Mouse (Mus musculus) G1E (cell line): ENCODE measurements at regions not wholly inside any gene's neighbourhood (a gene's known extent, or its start where the extent isn't known, plus 50 kb on each side); places are given as distances from the start of the nearest gene placed in this dataset.

Source experiments
- ATAC-seq: 2 replicates; pipeline ENCODE4 v1.8.0; 2016; ENCODE audit warnings: mild to moderate bottlenecking; ENCODE audit not compliant: insufficient number of reproducible peaks, poor library complexity, low FRiP score, severe bottlenecking; ENCODE audit errors: extremely low read depth
- DNase-seq: peaks from one replicate; pipeline ENCODE4 v3.0.0; 2012; ENCODE audit warnings: low spot score
- H3K27me3 ChIP-seq: 2 replicates; pipeline ENCODE4 v1.6.1; 2012; ENCODE audit warnings: mild to moderate bottlenecking, low read length, inconsistent platforms; ENCODE audit not compliant: insufficient read depth
- H3K36me3 ChIP-seq: replicated peaks from 2 replicates; pipeline ENCODE3; 2012; ENCODE audit warnings: mild to moderate bottlenecking, inconsistent platforms
- H3K4me1 ChIP-seq: 2 replicates; pipeline ENCODE4 v1.6.1; 2012; ENCODE audit warnings: low read depth, low read length, inconsistent platforms, mixed read lengths; ENCODE audit not compliant: insufficient read depth
- H3K4me3 ChIP-seq: 2 replicates; pipeline ENCODE4 v1.5.1; 2012; ENCODE audit warnings: low read depth, mild to moderate bottlenecking, inconsistent platforms, low read length, moderate library complexity, mixed read lengths
- H3K9me3 ChIP-seq: replicated peaks from 2 replicates; pipeline ENCODE4 v1.6.1; 2012; ENCODE audit warnings: inconsistent platforms
- CTCF ChIP-seq: IDR thresholded peaks from 2 replicates; pipeline ENCODE4 v1.5.1; 2012; ENCODE audit warnings: low read depth, low read length, inconsistent platforms, mixed read lengths
- GATA1 ChIP-seq: IDR thresholded peaks from 2 replicates; pipeline ENCODE4 v1.6.1; 2012; ENCODE audit warnings: borderline replicate concordance, low read length, inconsistent platforms, mixed read lengths
- GATA2 ChIP-seq: IDR thresholded peaks from 2 replicates; pipeline ENCODE4 v1.6.1; 2012; ENCODE audit warnings: low read depth, low read length, inconsistent platforms, borderline replicate concordance
- POLR2AphosphoS5 ChIP-seq: IDR thresholded peaks from 2 replicates; pipeline ENCODE4 v1.6.1; 2012; ENCODE audit warnings: low read depth, low read length, inconsistent platforms; ENCODE audit not compliant: insufficient replicate concordance
- TAL1 ChIP-seq: conservative IDR thresholded peaks from 2 replicates; pipeline ENCODE4 v1.6.1; 2012; ENCODE audit warnings: low read depth, low read length, inconsistent platforms, mixed read lengths

- TF ChIP-seq POLR2AphosphoS5 (no peak), GATA2 (no peak), CTCF (no peak), GATA1 (no peak), TAL1 (no peak)
- Histone ChIP-seq H3K36me3 (no peaks in the 10 kb centered on the region), H3K27me3 (no peaks in the 10 kb centered on the region), H3K4me1 (peaks cover 59% of the 10 kb centered on the region), H3K4me3 (peak overlapping the region; percentile 44; the same call in 1 of the 2 replicates), H3K9me3 (no peaks in the 10 kb centered on the region)
- ATAC-seq (peak; percentile 94), DNase-seq (no peak)
Observed at GRCm38 (mm10) chr5:91721231-91722096, 204.0 kb downstream of the Parm1 start.

- no peaks in the 10 kb centered on the region; the same call in 1 of the 2 replicates for H3K9me3 ChIP-seq
- no peak overlapping the region for H3K4me3 ChIP-seq
- no peak for DNase-seq
- no peaks in the 10 kb centered on the region for H3K27me3 ChIP-seq
- TF ChIP-seq GATA1, result no peak
- no peak for TF ChIP-seq POLR2AphosphoS5
- no peak for TF ChIP-seq GATA2
- no peak for TF ChIP-seq CTCF
- TF ChIP-seq TAL1, result no peak
- H3K4me1 ChIP-seq, result peaks cover 2% of the 10 kb centered on the region; the same call in 1 of the 2 replicates
- no peak for ATAC-seq
- no peaks in the 10 kb centered on the region for H3K36me3 ChIP-seq
Observed at GRCm38 (mm10) chr5:91713020-91713419, 195.6 kb downstream of the Parm1 start.

GRCm38 (mm10) chr5:91709494-91710286 is 192.3 kb downstream of the Parm1 start:
- H3K4me1 ChIP-seq, result peaks cover 2% of the 10 kb centered on the region; the same call in 1 of the 2 replicates
- no peak for TF ChIP-seq CTCF
- no peak for TF ChIP-seq POLR2AphosphoS5
- no peak for TF ChIP-seq GATA2
- TF ChIP-seq GATA1, result no peak
- no peak for TF ChIP-seq TAL1

GRCm38 (mm10) chr5:91708149-91708548 is 190.7 kb downstream of the Parm1 start:
- H3K4me3 ChIP-seq, result no peak overlapping the region
- no peaks in the 10 kb centered on the region for H3K36me3 ChIP-seq
- TF ChIP-seq GATA2, result no peak
- no peak for TF ChIP-seq POLR2AphosphoS5
- no peak for TF ChIP-seq TAL1
- no peak for TF ChIP-seq CTCF
- no peak for TF ChIP-seq GATA1
- no peaks in the 10 kb centered on the region for H3K27me3 ChIP-seq
- no peaks in the 10 kb centered on the region for H3K9me3 ChIP-seq
- H3K4me1 ChIP-seq, result peaks cover 2% of the 10 kb centered on the region; the same call in 1 of the 2 replicates
- DNase-seq (no peak), ATAC-seq (no peak)

More at GRCm38 (mm10) chr5:91709494-91710286, 192.3 kb downstream of the Parm1 start:
- H3K4me3 ChIP-seq, result no peak overlapping the region
- DNase-seq (no peak), ATAC-seq (no peak)
- H3K36me3 ChIP-seq, result no peaks in the 10 kb centered on the region
- H3K9me3 ChIP-seq, result no peaks in the 10 kb centered on the region; the same call in 1 of the 2 replicates
- no peaks in the 10 kb centered on the region for H3K27me3 ChIP-seq

- ATAC-seq (no peak), DNase-seq (no peak)
- Histone ChIP-seq H3K36me3 (no peaks in the 10 kb centered on the region), H3K4me3 (no peak overlapping the region), H3K27me3 (no peaks in the 10 kb centered on the region), H3K9me3 (no peaks in the 10 kb centered on the region), H3K4me1 (no peaks in the 10 kb centered on the region)
- TF ChIP-seq CTCF (no peak), POLR2AphosphoS5 (no peak), GATA1 (no peak), TAL1 (no peak), GATA2 (no peak)
Observed at GRCm38 (mm10) chr5:91697075-91697474, 179.7 kb downstream of the Parm1 start.

GRCm38 (mm10) chr5:91696532-91696931 is 179.1 kb downstream of the Parm1 start:
- TF ChIP-seq GATA1 (no peak), POLR2AphosphoS5 (no peak), GATA2 (no peak), TAL1 (no peak), CTCF (no peak)
- no peak for ATAC-seq
- no peaks in the 10 kb centered on the region for H3K9me3 ChIP-seq
- H3K36me3 ChIP-seq, result no peaks in the 10 kb centered on the region
- no peaks in the 10 kb centered on the region for H3K4me1 ChIP-seq
- H3K4me3 ChIP-seq, result no peak overlapping the region
- no peaks in the 10 kb centered on the region for H3K27me3 ChIP-seq
- no peak for DNase-seq
